Mouse (Mus musculus) myocyte (in vitro differentiated cells): ENCODE measurements at regions not wholly inside any gene's neighbourhood (a gene's known extent, or its start where the extent isn't known, plus 50 kb on each side); places are given as distances from the start of the nearest gene placed in this dataset.

ENCODE experiments used
- MAX ChIP-seq: IDR thresholded peaks from one replicate; pipeline ENCODE4 v1.6.1; 2011; ENCODE audit warnings: low read depth, mild to moderate bottlenecking, control low read depth
- POLR2A ChIP-seq: IDR thresholded peaks from one replicate; pipeline ENCODE4 v1.6.1; 2011; ENCODE audit warnings: low read depth, mild to moderate bottlenecking, control low read depth, moderate library complexity; ENCODE audit not compliant: insufficient read length
- TCF12 ChIP-seq: IDR thresholded peaks from one replicate; pipeline ENCODE4 v1.6.1; 2011; ENCODE audit warnings: mild to moderate bottlenecking, control low read depth; ENCODE audit not compliant: poor library complexity, insufficient read depth, severe bottlenecking

GRCm38 (mm10) chr14:74048386-74048785 is 387.4 kb downstream of the Gm21750 start:
- no peak for TF ChIP-seq MAX
- TF ChIP-seq TCF12: no peak
- no peak for TF ChIP-seq POLR2A
